Mouse (Mus musculus): Measurements from ENCODE around the gene Ccne1. TPM values are rescaled to one million over a fixed set of nuclear protein-coding genes. Genes with fewer than 3 reads are reported as not detected.

Gene Ccne1
- polyA plus RNA-seq (2012; ENCODE audit: insufficient read depth, insufficient read length, missing spikeins): 7.0 and 10.2 TPM in 2 replicates

DNA sequence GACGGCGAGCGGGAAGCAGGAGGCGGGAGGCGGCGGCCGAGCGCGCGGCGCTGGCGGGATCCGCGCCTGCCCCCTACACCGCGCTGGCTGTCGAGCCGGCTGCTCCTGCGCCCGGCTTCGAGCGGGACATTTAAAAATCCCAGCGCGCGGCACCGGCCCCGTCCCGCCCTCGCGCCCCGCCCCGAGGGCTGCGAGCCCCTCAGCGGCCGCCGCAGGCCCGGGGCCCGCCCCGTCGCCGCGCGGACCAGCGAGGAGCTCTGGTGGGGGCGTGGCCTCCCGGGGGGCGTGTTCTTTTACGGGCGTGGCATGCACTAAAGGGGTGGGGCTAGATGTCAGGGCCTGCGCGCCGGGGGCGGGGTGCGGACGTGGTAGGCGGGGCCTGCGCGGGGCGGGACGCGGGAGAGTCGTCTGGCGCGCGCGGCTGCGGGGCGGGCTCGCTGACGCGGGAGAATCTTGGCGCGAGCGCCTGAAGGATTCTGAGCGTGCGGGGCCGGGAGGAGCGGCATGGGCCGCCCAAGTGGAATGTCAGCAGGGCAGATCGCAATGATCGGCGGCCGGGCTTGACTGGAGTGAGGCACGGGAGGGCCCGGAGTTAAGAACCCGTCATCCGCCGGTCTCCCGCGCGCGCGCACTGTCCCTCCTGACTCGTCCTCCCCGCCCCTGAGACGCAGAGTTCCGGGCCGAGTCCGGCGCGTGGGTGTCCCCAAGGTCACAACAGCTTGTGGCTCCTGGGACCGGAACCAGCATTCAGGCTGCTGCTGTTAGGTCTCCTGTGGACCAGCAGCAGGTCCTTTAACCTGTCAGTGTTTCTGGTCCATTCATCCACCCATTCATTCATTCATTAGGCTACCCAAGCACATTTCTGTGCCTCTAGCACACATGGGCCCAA is at the start of gene Ccne1:
Gene Ccne1, minus strand, starts transcription at position 164 of the 889 bp plus-strand sequence.
- H3K27ac ChIP-seq (ENCODE audit: insufficient read depth, low read depth, low read length): peak within 1 kb of the TSS; percentile 49
- peaks cover 11% of the 10 kb centered on the region for H3K4me1 ChIP-seq (ENCODE audit: control insufficient read depth, insufficient read depth, low read length)
- H3K4me3 ChIP-seq (ENCODE audit: insufficient read depth, low read length): peak within 1 kb of the TSS; percentile 78
- TF ChIP-seq POLR2A (IDR thresholded peaks at IDR 0.05; ENCODE audit: borderline replicate concordance, low read depth, low read length) (no peak), CTCF (IDR thresholded peaks at IDR 0.05; ENCODE audit: low read depth, low read length) (no peak)

DNA sequence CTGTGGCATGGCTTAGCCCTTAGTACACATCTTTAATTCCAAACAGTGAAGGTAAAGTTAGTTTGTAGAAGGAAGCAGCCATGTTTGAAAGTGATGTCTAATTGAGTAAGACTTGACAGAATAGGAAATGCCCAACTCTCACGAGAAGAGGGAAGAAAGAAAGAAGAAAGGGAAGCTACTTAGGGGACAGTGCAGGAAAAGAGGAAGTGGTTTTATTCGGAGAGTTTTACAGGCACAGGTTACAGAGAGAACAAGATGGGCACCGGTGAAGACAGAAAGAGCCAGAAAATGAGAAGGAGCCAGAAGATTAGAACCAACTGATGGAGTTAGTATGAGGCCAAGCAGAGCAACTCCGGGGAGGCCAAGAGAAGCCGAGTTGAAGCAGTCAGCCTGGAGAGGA is 48.5 kb upstream of the Ccne1 start:
- Histone ChIP-seq H3K4me1 (ENCODE audit: control insufficient read depth, insufficient read depth, low read length) (peaks cover 7% of the 10 kb centered on the region), H3K27ac (ENCODE audit: insufficient read depth, low read depth, low read length) (peak overlapping the region; percentile 47), H3K4me3 (ENCODE audit: insufficient read depth, low read length) (no peak overlapping the region)
- no peak for TF ChIP-seq CTCF (IDR thresholded peaks at IDR 0.05; ENCODE audit: low read depth, low read length)
- no peak for TF ChIP-seq POLR2A (IDR thresholded peaks at IDR 0.05; ENCODE audit: borderline replicate concordance, low read depth, low read length)

DNA sequence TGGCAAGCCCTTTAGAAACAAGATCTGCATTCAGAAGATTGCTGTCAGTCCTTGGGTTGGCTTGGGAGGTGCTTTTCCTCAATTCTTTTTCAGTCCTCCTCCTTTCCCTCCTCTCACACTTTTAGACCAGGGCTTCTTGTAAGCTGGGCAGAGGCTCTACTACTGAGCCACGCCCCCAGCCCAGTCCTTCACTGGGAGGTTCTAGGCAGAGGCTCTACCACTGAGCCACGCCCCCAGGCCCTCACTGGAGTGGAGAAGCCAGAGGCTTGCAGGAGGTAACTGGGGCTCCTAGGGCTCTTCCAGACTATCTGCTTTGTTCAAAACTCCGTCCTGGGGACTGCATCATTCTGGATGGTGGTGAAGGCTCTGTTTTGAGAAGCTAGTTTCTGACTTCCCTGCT is 45.2 kb upstream of the Ccne1 start:
- no peak for TF ChIP-seq CTCF (IDR thresholded peaks at IDR 0.05; ENCODE audit: low read depth, low read length)
- no peak for TF ChIP-seq POLR2A (IDR thresholded peaks at IDR 0.05; ENCODE audit: borderline replicate concordance, low read depth, low read length)
- H3K4me3 ChIP-seq (ENCODE audit: insufficient read depth, low read length): no peak overlapping the region
- peaks cover 7% of the 10 kb centered on the region for H3K4me1 ChIP-seq (ENCODE audit: control insufficient read depth, insufficient read depth, low read length)
- H3K27ac ChIP-seq (ENCODE audit: insufficient read depth, low read depth, low read length): no peak overlapping the region

GRCm38 (mm10) chr7:38151706-38152312 is 44.5 kb upstream of the Ccne1 start:
- Histone ChIP-seq H3K4me3 (ENCODE audit: insufficient read depth, low read length) (no peak overlapping the region), H3K27ac (ENCODE audit: insufficient read depth, low read depth, low read length) (no peak overlapping the region), H3K4me1 (ENCODE audit: control insufficient read depth, insufficient read depth, low read length) (peaks cover 7% of the 10 kb centered on the region)
- no peak for TF ChIP-seq POLR2A (IDR thresholded peaks at IDR 0.05; ENCODE audit: borderline replicate concordance, low read depth, low read length)
- TF ChIP-seq CTCF (IDR thresholded peaks at IDR 0.05; ENCODE audit: low read depth, low read length): no peak

- TF ChIP-seq CTCF (IDR thresholded peaks at IDR 0.05; ENCODE audit: low read depth, low read length): peak; percentile 34; the same call in 1 of the 2 replicates
- TF ChIP-seq POLR2A (IDR thresholded peaks at IDR 0.05; ENCODE audit: borderline replicate concordance, low read depth, low read length): no peak
Measured at GRCm38 (mm10) chr7:38147477-38147876, 40.1 kb upstream of the Ccne1 start.

DNA sequence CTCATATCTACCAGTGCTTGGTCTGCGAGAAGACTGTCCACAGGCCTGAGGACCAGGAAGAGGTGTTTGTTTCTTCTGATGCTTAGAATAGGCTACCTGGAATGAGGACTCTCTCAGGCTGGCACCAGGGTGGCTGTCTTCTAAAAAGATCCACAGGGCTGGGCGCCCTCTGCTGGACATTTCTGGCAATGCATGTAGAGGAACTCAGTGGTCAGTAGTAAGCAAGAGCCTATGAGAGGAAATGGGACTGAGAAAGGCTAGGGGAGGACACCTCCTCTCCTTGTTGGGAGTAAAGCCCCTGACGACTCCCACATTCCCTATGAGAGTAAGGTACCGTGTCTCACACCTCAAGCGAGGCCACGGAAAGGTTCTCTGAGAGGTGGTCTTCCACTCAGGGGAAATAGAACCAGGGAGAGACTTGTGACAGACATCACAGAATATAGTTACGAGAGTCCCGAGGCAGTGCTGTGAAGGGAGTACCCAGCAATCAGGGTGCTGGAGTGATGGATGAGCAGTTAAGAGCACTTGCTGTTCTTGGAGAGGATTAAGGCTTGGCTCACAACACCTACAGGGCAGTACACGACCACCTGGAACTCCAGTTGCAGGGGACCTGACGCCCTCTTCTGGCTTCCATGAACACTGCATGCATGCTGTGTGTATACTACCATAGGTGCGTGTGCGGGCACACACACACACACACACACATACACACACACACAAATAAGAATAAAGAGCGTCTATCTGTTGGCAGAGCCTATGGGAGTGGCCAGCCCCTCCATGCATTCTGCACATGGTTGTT is 34.6 kb upstream of the Ccne1 start:
- Histone ChIP-seq H3K27ac (ENCODE audit: insufficient read depth, low read depth, low read length) (no peak overlapping the region), H3K4me3 (ENCODE audit: insufficient read depth, low read length) (no peak overlapping the region), H3K4me1 (ENCODE audit: control insufficient read depth, insufficient read depth, low read length) (no peaks in the 10 kb centered on the region)
- peak; percentile 70 for TF ChIP-seq CTCF (IDR thresholded peaks at IDR 0.05; ENCODE audit: low read depth, low read length)
- no peak for TF ChIP-seq POLR2A (IDR thresholded peaks at IDR 0.05; ENCODE audit: borderline replicate concordance, low read depth, low read length)

More at GRCm38 (mm10) chr7:38147477-38147876, 40.1 kb upstream of the Ccne1 start:
- no peaks in the 10 kb centered on the region for H3K4me1 ChIP-seq (ENCODE audit: control insufficient read depth, insufficient read depth, low read length)
- no peak overlapping the region for H3K27ac ChIP-seq (ENCODE audit: insufficient read depth, low read depth, low read length)
- no peak overlapping the region for H3K4me3 ChIP-seq (ENCODE audit: insufficient read depth, low read length)

DNA sequence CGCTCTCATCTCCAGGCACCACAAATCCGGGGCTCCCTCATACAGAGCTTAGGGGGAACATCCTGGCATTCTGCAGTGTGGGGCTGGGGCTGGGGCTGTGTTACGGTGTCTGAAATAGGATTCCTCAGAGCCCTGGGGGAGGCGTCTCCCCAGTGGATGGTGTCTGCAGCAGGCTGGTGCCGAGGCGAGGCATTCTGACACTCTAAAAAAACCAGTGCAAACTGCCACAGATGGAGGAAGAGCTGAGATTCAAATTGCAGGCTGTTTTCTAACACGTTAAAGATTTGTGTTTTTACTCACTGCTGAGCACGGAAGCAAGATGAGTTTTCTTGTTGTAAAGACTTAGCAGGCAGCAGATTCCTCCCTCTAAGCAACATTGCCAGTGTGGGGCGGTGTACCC is 33.0 kb upstream of the Ccne1 start:
- TF ChIP-seq CTCF (IDR thresholded peaks at IDR 0.05; ENCODE audit: low read depth, low read length) (no peak), POLR2A (IDR thresholded peaks at IDR 0.05; ENCODE audit: borderline replicate concordance, low read depth, low read length) (no peak)
- no peak overlapping the region for H3K4me3 ChIP-seq (ENCODE audit: insufficient read depth, low read length)
- no peaks in the 10 kb centered on the region for H3K4me1 ChIP-seq (ENCODE audit: control insufficient read depth, insufficient read depth, low read length)
- H3K27ac ChIP-seq (ENCODE audit: insufficient read depth, low read depth, low read length): no peak overlapping the region

DNA sequence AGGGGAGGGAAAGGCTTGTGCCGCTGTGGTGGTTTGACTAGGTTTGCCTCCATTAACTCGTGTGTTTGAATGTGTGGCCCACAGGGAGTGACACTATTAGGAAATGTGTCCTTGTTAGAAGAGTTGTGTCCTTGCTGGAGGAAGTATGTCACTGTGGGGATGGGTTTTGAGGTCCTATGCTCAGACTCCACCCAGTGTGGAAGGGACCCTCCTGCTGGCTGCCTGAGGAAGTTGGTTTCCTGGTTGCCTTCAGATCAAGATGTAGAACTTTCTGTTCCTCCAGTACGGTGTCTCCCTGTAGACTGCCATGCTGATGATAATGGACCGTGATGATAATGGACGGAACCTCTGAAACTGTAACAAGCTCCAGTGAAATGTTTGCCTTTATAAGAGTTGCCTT is 27.1 kb upstream of the Ccne1 start:
- Histone ChIP-seq H3K4me1 (ENCODE audit: control insufficient read depth, insufficient read depth, low read length) (no peaks in the 10 kb centered on the region), H3K4me3 (ENCODE audit: insufficient read depth, low read length) (no peak overlapping the region), H3K27ac (ENCODE audit: insufficient read depth, low read depth, low read length) (no peak overlapping the region)
- TF ChIP-seq POLR2A (IDR thresholded peaks at IDR 0.05; ENCODE audit: borderline replicate concordance, low read depth, low read length) (no peak), CTCF (IDR thresholded peaks at IDR 0.05; ENCODE audit: low read depth, low read length) (no peak)

DNA sequence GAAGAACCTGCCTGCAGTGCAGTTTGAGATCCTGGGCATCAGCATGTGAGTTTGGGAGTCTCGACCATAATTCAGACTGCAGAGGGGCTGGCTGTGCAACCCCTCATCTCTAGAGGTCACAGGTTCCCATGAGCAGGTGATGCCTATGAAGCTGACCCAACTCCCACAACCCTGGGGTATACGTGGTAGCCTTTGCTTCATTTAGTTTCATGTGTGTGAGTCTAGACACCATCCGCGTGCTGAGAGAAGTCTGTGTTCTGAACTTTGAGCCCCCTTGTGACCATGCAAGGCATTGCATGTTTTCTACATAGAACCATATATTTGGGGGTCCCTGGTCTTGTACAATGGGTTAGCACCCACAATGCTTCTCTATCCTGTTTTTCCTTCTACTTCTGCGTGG is 23.9 kb upstream of the Ccne1 start:
- Histone ChIP-seq H3K4me1 (ENCODE audit: control insufficient read depth, insufficient read depth, low read length) (no peaks in the 10 kb centered on the region), H3K27ac (ENCODE audit: insufficient read depth, low read depth, low read length) (no peak overlapping the region), H3K4me3 (ENCODE audit: insufficient read depth, low read length) (no peak overlapping the region)
- peak; percentile 29; the same call in 1 of the 2 replicates for TF ChIP-seq CTCF (IDR thresholded peaks at IDR 0.05; ENCODE audit: low read depth, low read length)
- TF ChIP-seq POLR2A (IDR thresholded peaks at IDR 0.05; ENCODE audit: borderline replicate concordance, low read depth, low read length): no peak
